Mouse (Mus musculus) hindbrain, embryonic 12.5 days (tissue): ENCODE results near the gene Vmn1r198. TPM values are rescaled to one million over a fixed set of nuclear protein-coding genes. Genes with fewer than 3 reads are reported as not detected.
"Not testable (repeated sequence)": the region's sequence is repeated elsewhere in the genome, so short reads cannot be mapped to it uniquely, and the experiment has no call there.

ENCODE experiments used
- ATAC-seq: fragments of 200-750 bp; cut with Nextera tagmentation; 2 replicates; pipeline ENCODE4 v1.8.0; 2017; ENCODE audit warnings: moderate TSS enrichment; ENCODE audit not compliant: low FRiP score
- H3K27ac ChIP-seq: fragments of 300-500 bp; sonication (generic); 2 replicates; pipeline ENCODE4 v1.5.1; 2016; ENCODE audit warnings: mild to moderate bottlenecking
- H3K27me3 ChIP-seq: fragments of 300-500 bp; sonication (generic); 2 replicates; pipeline ENCODE4 v1.6.1; 2016; ENCODE audit warnings: mild to moderate bottlenecking
- H3K36me3 ChIP-seq: fragments of 300-500 bp; sonication (generic); 2 replicates; pipeline ENCODE4 v1.6.1; 2016; ENCODE audit warnings: mild to moderate bottlenecking
- H3K4me1 ChIP-seq: fragments of 300-500 bp; sonication (generic); 2 replicates; pipeline ENCODE4 v1.6.1; 2016
- H3K4me2 ChIP-seq: fragments of 300-500 bp; sonication (generic); replicated peaks from 2 replicates; pipeline ENCODE4 v1.6.1; 2016; ENCODE audit warnings: mild to moderate bottlenecking
- H3K4me3 ChIP-seq: fragments of 300-500 bp; sonication (generic); 2 replicates; pipeline ENCODE4 v1.5.1; 2016; ENCODE audit warnings: mild to moderate bottlenecking
- H3K9ac ChIP-seq: fragments of 300-500 bp; sonication (generic); 2 replicates; pipeline ENCODE4 v1.6.1; 2016; ENCODE audit warnings: mild to moderate bottlenecking, moderate library complexity
- H3K9me3 ChIP-seq: fragments of 300-500 bp; sonication (generic); replicated peaks from 2 replicates; pipeline ENCODE4 v1.6.1; 2016; ENCODE audit warnings: mild to moderate bottlenecking
- WGBS: fragments of 180-500 bp; shearing (Covaris S2); methylation state at CpG from one replicate; pipeline ENCODE4 v1.1.7; 2016; 5-methylcytosine and 5-hydroxymethylcytosine counted together
- polyA plus RNA-seq: library from polyadenylated mRNA; unstranded; fragments of >200 nt; fragmentation: Nextera tagmentation; extraction: Ambion mirVana; gene quantifications from 2 replicates; pipeline ENCODE4 v1.2.1, GENCODE M21; 2016

Vmn1r198 gene
- not detected in 2 replicates for polyA plus RNA-seq

DNA sequence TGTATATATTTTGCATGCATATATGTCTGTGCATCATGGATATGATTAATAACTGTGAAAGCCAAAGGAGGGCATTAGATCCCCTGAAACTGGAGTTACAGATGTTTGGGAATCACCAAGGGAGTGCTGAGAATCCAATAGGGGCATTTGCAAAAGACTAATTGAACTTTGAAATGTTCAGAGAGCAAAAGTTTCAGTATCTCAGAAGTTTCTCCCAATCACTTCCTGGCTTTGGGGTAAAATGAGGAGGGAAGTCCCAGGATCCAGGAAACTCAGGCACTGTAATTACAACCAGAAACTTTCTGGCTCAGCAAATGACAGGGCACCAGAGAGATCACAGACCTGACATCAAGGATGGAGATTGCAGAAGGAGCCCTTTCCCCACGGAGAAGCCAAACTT, at the start of gene Vmn1r198:
TSS of gene Vmn1r198 (plus strand) at position 301 of the 400 bp plus-strand sequence.
- Histone ChIP-seq H3K4me1 (no peaks in the 10 kb centered on the region), H3K4me2 (no peak within 1 kb of the TSS), H3K27ac (no peak within 1 kb of the TSS), H3K9ac (no peak within 1 kb of the TSS), H3K9me3 (no peaks in the 10 kb centered on the region), H3K27me3 (no peaks in the 10 kb centered on the region), H3K4me3 (no peak within 1 kb of the TSS), H3K36me3 (no peaks in the 10 kb centered on the region)
- 38% methylated on average over 1 of the region's 1 CpGs for WGBS
- ATAC-seq, result no peak

DNA sequence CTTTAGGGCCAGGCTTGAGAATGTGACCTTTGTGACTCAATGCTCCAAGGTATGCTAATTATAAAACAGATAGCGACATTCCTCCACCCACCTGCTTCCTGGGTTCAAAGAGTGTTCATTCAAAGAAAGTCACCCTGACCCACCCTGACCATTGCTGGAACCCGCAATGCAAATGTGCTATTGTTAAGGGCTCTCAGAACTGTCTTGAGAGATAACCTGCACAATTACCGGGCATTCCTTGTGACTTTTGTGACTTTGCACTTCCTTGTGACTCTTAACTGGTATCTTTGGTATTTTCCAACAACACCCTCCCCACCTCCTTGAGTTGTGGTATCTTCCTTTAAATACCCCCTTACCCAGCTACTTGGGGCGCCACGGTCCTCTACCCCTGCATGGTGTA, 42.1 kb upstream of the Vmn1r198 start:
- WGBS, result 92% methylated on average over 5 of the region's 5 CpGs
- H3K27ac ChIP-seq, H3K9ac ChIP-seq, H3K4me3 ChIP-seq, ATAC-seq, H3K36me3 ChIP-seq, H3K4me2 ChIP-seq, H3K27me3 ChIP-seq, H3K9me3 ChIP-seq, H3K4me1 ChIP-seq: not testable (repeated sequence)

DNA sequence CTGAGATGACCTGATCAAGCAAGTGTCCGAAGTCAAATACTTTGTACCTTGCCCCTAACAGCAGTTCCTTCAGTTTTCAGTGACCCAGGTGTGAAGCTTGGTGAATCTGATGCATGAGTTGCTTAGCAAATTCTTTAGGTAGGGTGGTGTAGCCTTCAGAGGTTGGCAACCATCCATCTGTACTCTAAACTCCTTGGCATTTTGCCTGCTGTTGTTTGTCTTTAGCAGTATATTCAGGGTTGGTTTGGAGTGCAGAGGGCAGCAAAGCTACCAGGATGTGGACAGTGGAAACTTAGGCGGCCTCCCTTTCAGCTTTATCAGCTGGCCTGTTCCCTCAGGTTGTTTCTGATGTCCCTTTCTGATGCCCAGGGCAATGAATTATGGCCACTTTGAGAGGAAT, 34.8 kb upstream of the Vmn1r198 start:
- no peak overlapping the region for H3K27ac ChIP-seq
- H3K4me1 ChIP-seq, result no peaks in the 10 kb centered on the region
- H3K9me3 ChIP-seq, result no peaks in the 10 kb centered on the region
- H3K27me3 ChIP-seq, result no peaks in the 10 kb centered on the region
- no peak for ATAC-seq
- 85% methylated on average over 2 of the region's 2 CpGs for WGBS
- H3K4me2 ChIP-seq, result no peak overlapping the region
- no peaks in the 10 kb centered on the region for H3K36me3 ChIP-seq
- no peak overlapping the region for H3K4me3 ChIP-seq
- H3K9ac ChIP-seq, result no peak overlapping the region

DNA sequence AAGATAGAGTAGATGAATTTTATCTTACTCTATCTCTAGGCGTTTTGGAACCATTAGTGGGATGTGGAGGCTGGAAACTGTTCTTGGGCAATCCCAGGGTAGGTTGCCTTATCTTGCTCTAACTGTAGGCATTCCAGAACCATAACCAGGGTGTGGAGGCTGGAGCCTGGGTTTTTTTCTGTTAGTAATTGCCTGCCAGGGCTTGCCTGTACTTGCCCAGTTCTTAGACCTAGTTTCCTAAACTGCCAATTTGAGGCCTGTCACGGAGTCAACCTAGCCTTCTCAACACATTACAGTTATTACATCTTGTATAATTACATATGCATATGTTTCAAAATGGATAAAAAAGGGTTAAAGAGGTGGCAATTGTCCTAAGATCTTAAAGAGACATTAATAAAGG, 32.8 kb upstream of the Vmn1r198 start:
- no peak overlapping the region for H3K9ac ChIP-seq
- H3K9me3 ChIP-seq, result no peaks in the 10 kb centered on the region
- ATAC-seq, result no peak
- 90% methylated on average over 2 of the region's 2 CpGs for WGBS
- H3K4me2 ChIP-seq, result no peak overlapping the region
- no peaks in the 10 kb centered on the region for H3K4me1 ChIP-seq
- no peaks in the 10 kb centered on the region for H3K27me3 ChIP-seq
- H3K36me3 ChIP-seq, result no peaks in the 10 kb centered on the region
- H3K27ac ChIP-seq, result no peak overlapping the region
- H3K4me3 ChIP-seq, result no peak overlapping the region

DNA sequence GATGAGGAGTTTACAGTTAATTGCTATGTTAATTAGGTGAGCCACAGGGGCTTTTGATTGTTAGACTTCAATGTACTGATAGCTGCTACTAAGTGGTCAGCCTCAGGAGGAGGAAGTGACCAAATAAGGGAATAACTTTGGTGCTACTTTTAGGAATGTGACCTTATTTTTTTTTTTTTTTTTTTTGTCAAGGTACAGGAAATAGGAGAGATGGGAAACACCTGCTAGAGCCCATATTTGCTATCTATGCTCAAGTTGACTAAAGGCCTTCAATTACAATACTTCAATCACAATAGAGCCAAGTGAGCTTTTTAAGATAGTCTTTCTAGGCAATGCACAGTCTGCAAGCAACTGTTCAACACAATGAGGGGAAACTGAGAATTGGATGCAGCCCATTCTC, 30.1 kb upstream of the Vmn1r198 start:
- Histone ChIP-seq H3K4me3 (no peak overlapping the region), H3K27me3 (no peaks in the 10 kb centered on the region)
- no peak for ATAC-seq

DNA sequence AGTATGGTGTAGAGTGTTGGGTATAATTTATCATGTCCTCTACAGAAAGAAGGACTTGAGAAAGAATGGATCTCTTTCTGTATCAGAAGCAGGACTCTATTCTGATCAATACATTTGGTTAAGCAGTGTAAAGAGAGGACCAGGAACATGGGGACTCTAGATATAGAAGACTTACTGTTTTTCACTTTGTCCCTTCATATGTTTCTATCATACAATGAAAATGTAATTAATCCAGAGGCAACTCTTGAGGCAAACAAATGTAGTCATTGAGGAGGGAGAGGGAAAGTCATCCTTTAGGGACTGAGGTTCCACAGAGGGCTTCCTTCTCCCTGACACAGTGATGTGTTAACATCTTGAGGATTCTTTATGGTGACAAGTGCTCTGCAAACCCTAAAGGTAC, 25.9 kb upstream of the Vmn1r198 start, which contains the start of gene Vmn1r197:
TSS of gene Vmn1r197 (plus strand) at position 301 of the 400 bp plus-strand sequence.
- no peak for ATAC-seq
- Histone ChIP-seq H3K36me3 (no peaks in the 10 kb centered on the region), H3K9me3 (no peaks in the 10 kb centered on the region), H3K4me3 (no peak within 1 kb of the TSS), H3K9ac (no peak within 1 kb of the TSS), H3K4me1 (no peaks in the 10 kb centered on the region), H3K4me2 (no peak within 1 kb of the TSS), H3K27ac (no peak within 1 kb of the TSS), H3K27me3 (no peaks in the 10 kb centered on the region)

More for the DNA sequence above, 30.1 kb upstream of the Vmn1r198 start:
- no peak overlapping the region for H3K4me2 ChIP-seq
- no peak overlapping the region for H3K27ac ChIP-seq
- no peaks in the 10 kb centered on the region for H3K4me1 ChIP-seq
- no peak overlapping the region for H3K9ac ChIP-seq
- no peaks in the 10 kb centered on the region for H3K36me3 ChIP-seq
- H3K9me3 ChIP-seq, result no peaks in the 10 kb centered on the region

DNA sequence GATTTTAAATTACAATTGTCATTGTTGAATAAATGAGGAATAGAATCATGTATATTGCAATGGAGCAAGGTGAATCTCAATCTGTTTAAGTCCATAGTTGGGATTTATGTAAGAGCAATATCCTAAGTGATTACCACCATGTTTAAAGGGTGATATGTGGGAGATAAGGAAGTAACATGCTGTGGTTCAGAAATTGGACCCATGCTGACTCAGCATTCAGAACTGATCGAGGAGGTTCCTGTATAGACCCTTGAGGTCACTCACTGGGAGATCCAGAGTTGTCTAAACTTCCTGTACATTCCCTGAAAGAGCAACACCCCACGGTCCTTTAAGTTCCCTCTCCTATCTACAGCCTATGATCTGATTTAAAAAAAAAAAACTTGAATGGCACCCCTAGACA, 16.9 kb upstream of the Vmn1r198 start:
- WGBS, result 71% methylated on average over 2 of the region's 2 CpGs
- H3K27me3 ChIP-seq, result no peaks in the 10 kb centered on the region

DNA sequence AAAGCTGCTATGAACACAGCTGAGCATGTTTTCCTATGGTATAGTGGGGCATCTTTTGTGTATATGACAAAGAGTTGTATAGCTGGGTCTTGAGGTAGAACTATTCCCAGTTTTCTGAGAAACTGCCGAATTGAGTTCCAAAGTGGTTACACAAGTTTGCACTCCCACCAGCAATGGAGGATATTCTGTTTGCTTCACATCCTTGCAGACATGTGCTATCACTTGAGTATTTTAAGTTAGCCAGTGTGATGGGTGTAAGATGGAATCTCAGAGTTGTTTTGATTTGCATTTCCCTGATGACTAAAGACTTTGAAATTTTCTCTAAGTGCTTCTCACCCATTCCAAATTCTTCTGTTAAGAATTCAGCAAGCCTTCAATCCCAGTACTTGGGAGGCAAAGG, 14.6 kb upstream of the Vmn1r198 start:
- no peak overlapping the region for H3K27ac ChIP-seq
- no peak overlapping the region for H3K9ac ChIP-seq
- no peaks in the 10 kb centered on the region for H3K36me3 ChIP-seq
- no peak for ATAC-seq
- no peak overlapping the region for H3K4me3 ChIP-seq
- no peaks in the 10 kb centered on the region for H3K4me1 ChIP-seq
- H3K9me3 ChIP-seq, result no peaks in the 10 kb centered on the region
- H3K4me2 ChIP-seq, result no peak overlapping the region
- H3K27me3 ChIP-seq, result no peaks in the 10 kb centered on the region
- 86% methylated on average over 1 of the region's 1 CpGs for WGBS

More for the DNA sequence above, 16.9 kb upstream of the Vmn1r198 start:
- Histone ChIP-seq H3K36me3 (no peaks in the 10 kb centered on the region), H3K4me2 (no peak overlapping the region), H3K9ac (no peak overlapping the region), H3K27ac (no peak overlapping the region), H3K4me1 (no peaks in the 10 kb centered on the region), H3K4me3 (no peak overlapping the region), H3K9me3 (no peaks in the 10 kb centered on the region)
- ATAC-seq, result no peak

DNA sequence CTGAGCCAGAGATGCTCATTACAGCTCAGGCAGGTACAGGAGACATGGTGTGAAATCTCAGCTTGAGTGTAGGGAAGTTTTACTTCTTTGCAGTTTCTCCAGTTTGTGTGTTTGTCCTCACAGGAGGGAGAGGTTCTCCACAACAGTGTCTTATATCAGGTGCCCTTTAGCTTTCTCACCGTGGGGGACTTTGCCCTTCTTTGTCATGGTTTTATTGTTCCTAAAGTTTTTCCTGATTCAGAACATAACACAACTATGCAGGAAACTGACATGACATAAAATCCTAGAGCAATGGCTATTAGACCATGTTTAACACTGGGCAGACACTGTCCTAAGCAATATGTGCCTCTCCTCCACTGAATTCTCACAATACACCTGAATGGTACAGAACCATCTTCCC, 649 bp downstream of the Vmn1r198 start:
- no peaks in the 10 kb centered on the region for H3K9me3 ChIP-seq
- no peaks in the 10 kb centered on the region for H3K36me3 ChIP-seq
- no peaks in the 10 kb centered on the region for H3K4me1 ChIP-seq
- H3K9ac ChIP-seq, result no peak overlapping the region
- 82% methylated on average over 1 of the region's 1 CpGs for WGBS
- H3K4me2 ChIP-seq, result no peak overlapping the region
- no peak for ATAC-seq
- no peak overlapping the region for H3K27ac ChIP-seq
- H3K4me3 ChIP-seq, result no peak overlapping the region
- H3K27me3 ChIP-seq, result no peaks in the 10 kb centered on the region

DNA sequence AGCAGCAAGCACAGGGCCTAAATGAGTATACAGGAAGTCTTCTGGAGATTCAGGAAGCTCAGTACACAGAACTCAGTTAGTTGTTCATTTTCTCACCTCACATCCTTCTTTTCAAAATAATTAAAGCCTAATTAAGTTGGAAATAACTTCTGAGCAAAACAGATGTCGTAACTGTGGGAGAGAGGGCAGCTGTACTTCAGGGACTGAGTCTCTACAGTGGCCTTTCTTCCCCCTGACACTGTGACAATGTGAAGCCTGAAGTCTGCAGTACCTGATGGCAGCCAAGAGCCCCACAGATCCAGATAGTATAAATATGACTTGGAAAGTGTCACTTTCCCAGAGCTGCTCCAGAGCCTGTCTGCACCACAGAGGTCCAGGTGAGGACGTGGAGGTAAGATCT, 29.4 kb downstream of the Vmn1r198 start, which contains the start of gene Vmn1r199:
TSS of gene Vmn1r199 (plus strand) at position 301 of the 400 bp plus-strand sequence.
- no peak within 1 kb of the TSS for H3K27ac ChIP-seq
- no peak within 1 kb of the TSS for H3K4me3 ChIP-seq
- no peaks in the 10 kb centered on the region for H3K36me3 ChIP-seq
- H3K9me3 ChIP-seq, result no peaks in the 10 kb centered on the region
- H3K4me2 ChIP-seq, result no peak within 1 kb of the TSS
- no peaks in the 10 kb centered on the region for H3K4me1 ChIP-seq
- 85% methylated on average over 2 of the region's 2 CpGs for WGBS
- H3K9ac ChIP-seq, result no peak within 1 kb of the TSS
- no peak for ATAC-seq
- H3K27me3 ChIP-seq, result no peaks in the 10 kb centered on the region

DNA sequence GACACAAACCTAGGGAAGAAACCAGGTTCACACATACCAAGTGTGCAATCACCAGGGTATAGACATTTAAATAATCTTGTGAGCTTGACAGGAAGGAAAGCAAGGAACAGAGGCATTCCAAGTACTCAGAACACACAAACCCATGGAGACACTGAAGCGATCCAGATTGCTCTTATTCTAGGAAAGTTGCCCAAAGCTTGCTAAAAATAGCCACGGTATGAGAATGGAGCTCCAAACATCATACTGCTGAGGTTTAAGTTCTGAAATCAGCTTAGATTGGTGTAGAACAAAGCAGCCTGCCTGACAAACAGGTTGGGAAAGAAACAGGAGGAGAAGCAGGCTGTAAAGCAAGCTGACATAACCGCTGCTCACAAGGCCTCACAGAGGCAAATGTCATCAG, 31.0 kb downstream of the Vmn1r198 start:
- not testable (repeated sequence) for H3K9ac ChIP-seq, H3K27me3 ChIP-seq, H3K4me1 ChIP-seq, H3K4me2 ChIP-seq, H3K4me3 ChIP-seq, H3K36me3 ChIP-seq, H3K27ac ChIP-seq, H3K9me3 ChIP-seq, ATAC-seq
- 75% methylated on average over 3 of the region's 3 CpGs for WGBS

DNA sequence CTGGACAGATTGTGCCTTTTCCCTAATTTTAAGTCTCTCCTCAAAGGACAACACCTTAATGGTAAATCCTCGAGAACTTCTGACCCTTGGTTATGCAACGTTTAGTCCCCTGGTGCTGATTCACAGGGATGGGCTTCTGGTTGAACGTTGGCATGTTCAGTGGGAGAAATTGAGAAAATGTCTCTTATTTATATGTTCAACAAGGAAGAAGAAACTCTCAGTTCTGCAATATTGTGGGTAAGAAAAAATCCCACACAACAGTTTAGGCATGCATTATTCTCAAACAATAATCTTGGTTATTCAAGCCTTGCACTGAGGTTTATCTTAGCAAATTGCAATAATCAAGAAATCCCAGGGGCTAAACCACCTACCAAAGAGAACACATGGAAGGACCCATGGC, 33.2 kb downstream of the Vmn1r198 start:
- no peak for ATAC-seq
- Histone ChIP-seq H3K4me2 (no peak overlapping the region), H3K27ac (no peak overlapping the region), H3K9ac (no peak overlapping the region), H3K4me3 (no peak overlapping the region), H3K4me1 (no peaks in the 10 kb centered on the region), H3K36me3 (no peaks in the 10 kb centered on the region), H3K27me3 (no peaks in the 10 kb centered on the region), H3K9me3 (no peaks in the 10 kb centered on the region)
- WGBS, result 82% methylated on average over 3 of the region's 3 CpGs

DNA sequence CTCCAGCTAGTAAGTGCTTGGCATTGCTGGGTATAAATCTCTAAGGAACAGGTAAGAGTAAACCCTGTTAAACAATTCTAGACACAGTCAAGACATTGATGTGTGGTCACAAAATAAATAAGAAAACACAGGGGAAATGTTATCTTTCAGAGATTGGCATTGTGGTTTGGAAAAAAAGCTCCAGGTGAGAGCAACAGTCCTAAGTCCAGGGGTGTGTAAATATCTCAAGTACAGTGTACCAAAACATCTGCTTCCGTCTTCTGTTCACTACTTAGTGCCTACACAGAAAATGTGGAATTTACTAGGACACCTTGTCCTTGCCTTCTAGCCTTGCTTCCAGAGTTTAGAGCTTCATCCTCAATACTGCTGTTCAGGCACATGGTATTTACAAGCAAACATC, 36.9 kb downstream of the Vmn1r198 start:
- Histone ChIP-seq H3K4me2 (no peak overlapping the region), H3K27me3 (no peaks in the 10 kb centered on the region), H3K9me3 (no peaks in the 10 kb centered on the region), H3K4me3 (no peak overlapping the region), H3K36me3 (no peaks in the 10 kb centered on the region), H3K4me1 (no peaks in the 10 kb centered on the region), H3K9ac (no peak overlapping the region), H3K27ac (no peak overlapping the region)
- no peak for ATAC-seq
- WGBS, result 81% methylated on average over 1 of the region's 1 CpGs

DNA sequence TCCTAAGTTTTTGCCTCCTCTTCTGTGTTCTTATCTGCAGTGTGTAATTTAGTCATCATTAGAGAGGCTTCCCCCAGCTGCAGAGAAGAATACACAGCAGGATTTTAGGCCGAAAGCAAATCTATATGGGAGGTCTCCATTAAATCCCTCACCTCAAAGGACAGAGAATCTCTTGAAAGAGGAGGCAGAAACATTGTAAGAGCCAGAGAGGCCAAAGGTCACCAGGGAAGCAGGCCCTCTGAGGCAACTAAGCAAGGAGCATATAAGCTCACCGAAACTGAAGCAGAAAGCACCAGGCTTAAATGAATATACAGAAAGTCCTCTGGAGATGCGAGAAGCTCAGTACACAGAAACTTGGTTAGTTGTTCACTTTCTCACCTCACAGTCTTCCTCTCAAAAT, 39.9 kb downstream of the Vmn1r198 start, which contains the start of gene Vmn1r200:
TSS of gene Vmn1r200 (plus strand) at position 301 of the 400 bp plus-strand sequence.
- H3K4me2 ChIP-seq, result no peak within 1 kb of the TSS
- H3K4me3 ChIP-seq, result no peak within 1 kb of the TSS
- WGBS, result 43% methylated on average over 3 of the region's 3 CpGs
- no peaks in the 10 kb centered on the region for H3K4me1 ChIP-seq
- H3K9ac ChIP-seq, result no peak within 1 kb of the TSS
- H3K27ac ChIP-seq, result no peak within 1 kb of the TSS
- H3K9me3 ChIP-seq, result no peaks in the 10 kb centered on the region
- ATAC-seq, result no peak
- H3K27me3 ChIP-seq, result no peaks in the 10 kb centered on the region
- H3K36me3 ChIP-seq, result no peaks in the 10 kb centered on the region
